Mouse (Mus musculus) layer of hippocampus, postnatal 14 days (tissue): ENCODE measurements around the gene Scarf1. TPM values are rescaled to one million over a fixed set of nuclear protein-coding genes. Genes with fewer than 3 reads are reported as not detected.

Experiments
- DNase-seq, 2 experiments: peaks; one replicate each; pipeline ENCODE4 v3.0.0; 2021 to 2022; ENCODE audit warnings: low spot score in 2 of 2, mixed read lengths in 1 of 2
- total RNA-seq, 2 experiments: library from RNA; stranded (reverse); gene quantifications; 2 replicates each; pipeline ENCODE4 v1.2.3; 2021

Gene Scarf1
- total RNA-seq, 2 experiments from 2014 or later, result 2.9 to 3.3 TPM

- DNase-seq, result peak; percentile 89 to 92
Observed at GRCm38 (mm10) chr11:75510627-75510993, 2.7 kb upstream of the Scarf1 start.

- DNase-seq, result peak in 1 of 2 experiments; percentile 30
Observed at GRCm38 (mm10) chr11:75511213-75511612, 2.1 kb upstream of the Scarf1 start.

- DNase-seq, result no peak
Observed at GRCm38 (mm10) chr11:75512301-75513018, 880 bp upstream of the Scarf1 start.

GRCm38 (mm10) chr11:75515186-75515585 is 1.8 kb downstream of the Scarf1 start:
- no peak for DNase-seq

- DNase-seq, result no peak
Observed at GRCm38 (mm10) chr11:75519834-75520633, 6.7 kb downstream of the Scarf1 start.

GRCm38 (mm10) chr11:75521609-75522008 is 8.3 kb downstream of the Scarf1 start:
- DNase-seq, result no peak

- no peak for DNase-seq
Observed at GRCm38 (mm10) chr11:75522793-75523192, 9.5 kb downstream of the Scarf1 start.

- no peak for DNase-seq
Observed at GRCm38 (mm10) chr11:75525531-75526125, 12.3 kb downstream of the Scarf1 start.

GRCm38 (mm10) chr11:75526943-75527342 is 13.6 kb downstream of the Scarf1 start:
- no peak for DNase-seq

- DNase-seq, result no peak
Observed at GRCm38 (mm10) chr11:75529771-75530170, 16.4 kb downstream of the Scarf1 start.

- DNase-seq, result peak; percentile 97
Observed at GRCm38 (mm10) chr11:75530325-75530724, 17.0 kb downstream of the Scarf1 start.

- DNase-seq, result no peak
Observed at GRCm38 (mm10) chr11:75530845-75531373, 17.6 kb downstream of the Scarf1 start.

GRCm38 (mm10) chr11:75531469-75532242 is 18.3 kb downstream of the Scarf1 start, which contains the start of gene Slc43a2:
Gene Slc43a2, plus strand, starts transcription at chr11:75531694.
- peak; percentile 98 to 99 for DNase-seq

GRCm38 (mm10) chr11:75532340-75533277 is 19.3 kb downstream of the Scarf1 start:
- DNase-seq, result no peak

- no peak for DNase-seq
Observed at GRCm38 (mm10) chr11:75533314-75534015, 20.1 kb downstream of the Scarf1 start.

- DNase-seq, result no peak
Observed at GRCm38 (mm10) chr11:75534286-75535033, 21.1 kb downstream of the Scarf1 start.

- no peak for DNase-seq
Observed at GRCm38 (mm10) chr11:75535106-75535795, 21.9 kb downstream of the Scarf1 start.
